Mouse (Mus musculus) brown adipose tissue, adult 24 weeks (tissue): ENCODE measurements around the gene Mup4. TPM values are rescaled to one million over a fixed set of nuclear protein-coding genes. Genes with fewer than 3 reads are reported as not detected.

Source experiments
- polyA plus RNA-seq: library from polyadenylated mRNA; stranded (reverse); fragments of >200 nt; gene quantifications from 2 replicates; pipeline ENCODE4 v1.2.4, GENCODE M21; 2012; ENCODE audit not compliant: missing spikeins, insufficient read depth, insufficient read length

Gene Mup4
- polyA plus RNA-seq, 1 experiment = not detected

Other genes with a start within 250 kb of the Mup4 start
- 8.4 and 11.5 TPM in 2 replicates for gene Inip, start 159.1 kb downstream of the Mup4 start, polyA plus RNA-seq
- gene Snx30, start 154.9 kb downstream of the Mup4 start, polyA plus RNA-seq = 1.0 and 2.5 TPM in 2 replicates
- gene Slc46a2, start 45.7 kb downstream of the Mup4 start, polyA plus RNA-seq = not detected in 2 replicates
- gene Mup6, start 3.6 kb upstream of the Mup4 start, polyA plus RNA-seq = not detected in 2 replicates
- 4.7 and 14.6 TPM in 2 replicates for gene Mup7, start 109.8 kb upstream of the Mup4 start, polyA plus RNA-seq
- gene Mup2, start 193.6 kb upstream of the Mup4 start, polyA plus RNA-seq = 3.6 TPM in 1 of 2 replicates, not detected in the other